Mouse (Mus musculus) liver, adult 2 months (tissue): ENCODE results near the gene Duox1.

Experiments
- CTCF ChIP-seq: fragments of 200-500 bp; IDR thresholded peaks from 2 replicates; pipeline ENCODE4 v1.5.1; 2011; ENCODE audit warnings: low read depth, low read length, control low read depth
- POLR2A ChIP-seq: fragments of 200-500 bp; IDR thresholded peaks from 2 replicates; pipeline ENCODE4 v1.6.1; 2011; ENCODE audit warnings: low read length, control low read depth; ENCODE audit not compliant: insufficient read depth; ENCODE audit errors: extremely low read depth

GRCm38 (mm10) chr2:122354191-122354929, 38.9 kb downstream of the Duox1 start:
- TF ChIP-seq POLR2A (no peak), CTCF (no peak)
